Mouse (Mus musculus) forelimb bud, embryonic 11.5 days (tissue): ENCODE data around the gene Bdkrb2.

ENCODE experiments used
- DNase-seq: peaks from one replicate; pipeline ENCODE4 v3.0.0-alpha.2; 2012; ENCODE audit warnings: low read depth, low spot score

Gene Bdkrb2

DNA sequence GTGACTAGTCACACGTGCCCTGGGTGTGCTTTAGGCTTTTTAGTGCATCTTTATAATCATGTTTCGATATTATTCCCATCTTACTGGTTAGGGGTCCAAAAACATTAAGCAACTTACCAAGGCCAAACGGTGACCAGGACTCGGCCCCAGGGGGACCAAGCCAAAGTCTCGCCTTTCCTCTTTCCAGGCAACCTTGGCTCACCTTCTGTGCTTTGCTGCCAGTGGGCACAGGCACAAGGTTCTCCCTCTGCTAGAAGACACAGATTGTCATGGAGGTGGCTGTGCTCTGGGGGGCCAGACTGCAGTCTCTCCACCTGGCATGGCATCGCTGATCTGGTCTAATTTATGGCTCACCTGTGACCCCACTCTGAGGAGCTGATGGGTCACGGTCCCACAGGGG, 27.8 kb downstream of the Bdkrb2 start:
- DNase-seq: no peak

DNA sequence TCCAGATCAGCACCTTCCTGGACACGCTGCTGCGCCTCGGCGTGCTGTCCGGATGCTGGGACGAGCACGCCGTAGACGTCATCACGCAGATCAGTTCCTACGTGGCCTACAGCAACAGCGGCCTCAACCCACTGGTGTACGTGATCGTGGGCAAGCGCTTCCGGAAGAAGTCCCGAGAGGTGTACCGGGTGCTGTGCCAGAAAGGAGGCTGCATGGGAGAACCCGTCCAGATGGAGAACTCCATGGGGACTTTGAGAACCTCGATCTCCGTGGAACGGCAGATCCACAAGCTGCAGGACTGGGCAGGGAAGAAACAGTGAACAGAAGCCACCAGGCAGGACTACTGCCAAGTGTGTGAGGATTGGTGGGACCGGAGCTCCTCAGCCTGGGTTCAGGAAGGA, 29.3 kb downstream of the Bdkrb2 start:
- no peak for DNase-seq

DNA sequence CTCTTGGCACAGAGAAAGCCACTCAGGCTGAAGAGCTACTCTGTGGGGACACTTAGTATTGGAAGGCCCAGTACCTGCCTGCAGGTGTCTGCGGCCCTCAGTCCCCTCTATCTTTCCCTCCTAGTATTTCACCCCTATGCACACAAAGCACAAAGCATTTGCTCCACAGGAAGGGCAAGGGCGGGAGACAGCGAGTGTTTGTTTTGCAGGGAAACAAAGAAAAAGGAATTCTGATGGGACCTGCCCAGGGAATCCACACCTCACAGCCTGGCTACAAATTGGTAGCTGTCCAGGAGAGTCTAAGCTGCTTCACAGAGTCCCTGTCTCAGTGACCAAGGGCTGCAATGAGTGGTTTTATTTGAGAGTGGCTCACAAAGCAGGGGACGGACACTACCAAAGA, 30.4 kb downstream of the Bdkrb2 start:
- DNase-seq: no peak

DNA sequence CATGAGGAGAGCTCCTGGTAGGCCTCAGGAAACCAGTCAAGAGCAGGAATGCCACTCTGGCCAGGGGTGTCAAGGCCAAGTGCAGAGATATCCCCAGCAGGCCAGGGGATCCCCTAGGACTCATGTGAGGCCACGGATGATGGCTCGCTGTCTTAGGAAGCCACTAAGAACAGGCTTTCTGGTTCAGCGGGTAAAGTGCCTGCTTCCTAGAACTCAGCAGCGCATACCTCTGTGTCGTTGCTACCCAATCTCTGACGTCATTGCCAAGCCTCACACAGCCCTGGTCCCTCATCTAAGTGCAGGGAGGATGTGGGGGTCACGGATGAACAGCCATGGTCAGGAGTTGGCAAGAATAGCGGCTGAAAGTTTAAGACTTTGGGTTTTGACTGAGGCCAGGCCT, 34.1 kb downstream of the Bdkrb2 start:
- DNase-seq: no peak

DNA sequence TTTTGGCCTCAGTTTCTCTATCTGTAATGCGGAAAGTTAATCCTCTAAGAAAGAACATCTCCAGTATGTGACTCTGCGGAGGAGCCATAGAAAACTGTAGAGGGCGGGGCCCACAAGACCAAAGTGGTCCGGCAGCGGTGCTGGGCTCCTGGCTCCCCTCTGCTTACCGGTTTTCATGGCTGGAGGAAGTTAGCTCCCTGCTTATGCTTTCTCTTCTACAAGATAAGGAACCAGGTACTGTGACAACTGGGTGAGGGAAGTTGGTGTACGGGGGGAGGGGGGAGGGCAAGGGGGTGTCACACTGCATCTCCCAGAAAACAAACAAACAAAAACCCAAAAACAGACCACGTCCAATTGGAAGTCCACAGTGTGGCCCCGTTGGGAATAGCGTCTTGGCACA, 35.5 kb downstream of the Bdkrb2 start:
- DNase-seq: no peak

DNA sequence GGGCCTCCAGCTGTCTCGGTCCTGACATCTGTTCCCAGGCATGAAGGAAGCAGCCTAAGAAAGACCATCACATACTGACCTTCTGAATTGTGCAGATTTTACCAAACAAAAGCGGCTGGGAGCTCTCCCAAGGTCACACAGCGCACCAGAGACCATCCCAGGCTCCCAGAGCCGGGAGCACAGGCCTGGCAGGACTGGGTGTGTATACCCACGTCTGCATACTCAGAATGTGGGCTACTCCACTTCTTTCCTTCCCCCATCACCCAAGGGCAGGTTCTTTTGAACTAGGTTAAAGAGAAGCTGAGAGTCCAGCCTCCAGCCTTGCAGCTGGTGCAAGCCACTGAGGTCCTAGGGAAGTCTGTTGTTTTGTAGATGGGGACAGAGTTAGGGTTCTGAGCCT, 36.1 kb downstream of the Bdkrb2 start:
- DNase-seq: no peak

DNA sequence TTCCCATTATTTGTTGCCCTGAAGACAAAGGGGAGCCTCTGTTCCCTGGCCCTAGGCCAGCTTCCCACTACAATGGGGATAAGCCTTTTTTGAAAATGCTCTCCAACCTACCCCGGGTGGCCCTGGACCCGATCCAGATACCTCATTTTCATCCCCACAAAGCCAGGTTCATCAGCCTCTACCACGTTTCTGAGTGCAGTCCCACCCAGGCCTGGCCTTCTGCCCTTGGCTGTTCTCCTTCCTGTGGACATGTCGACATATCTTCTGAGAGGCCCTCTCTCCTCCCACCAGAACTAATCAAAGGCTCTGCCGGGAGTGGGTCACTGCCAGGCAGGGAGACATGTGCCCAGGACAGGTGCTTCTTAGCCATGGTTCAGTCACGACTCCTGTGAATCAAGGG, 38.6 kb downstream of the Bdkrb2 start:
- DNase-seq: no peak

DNA sequence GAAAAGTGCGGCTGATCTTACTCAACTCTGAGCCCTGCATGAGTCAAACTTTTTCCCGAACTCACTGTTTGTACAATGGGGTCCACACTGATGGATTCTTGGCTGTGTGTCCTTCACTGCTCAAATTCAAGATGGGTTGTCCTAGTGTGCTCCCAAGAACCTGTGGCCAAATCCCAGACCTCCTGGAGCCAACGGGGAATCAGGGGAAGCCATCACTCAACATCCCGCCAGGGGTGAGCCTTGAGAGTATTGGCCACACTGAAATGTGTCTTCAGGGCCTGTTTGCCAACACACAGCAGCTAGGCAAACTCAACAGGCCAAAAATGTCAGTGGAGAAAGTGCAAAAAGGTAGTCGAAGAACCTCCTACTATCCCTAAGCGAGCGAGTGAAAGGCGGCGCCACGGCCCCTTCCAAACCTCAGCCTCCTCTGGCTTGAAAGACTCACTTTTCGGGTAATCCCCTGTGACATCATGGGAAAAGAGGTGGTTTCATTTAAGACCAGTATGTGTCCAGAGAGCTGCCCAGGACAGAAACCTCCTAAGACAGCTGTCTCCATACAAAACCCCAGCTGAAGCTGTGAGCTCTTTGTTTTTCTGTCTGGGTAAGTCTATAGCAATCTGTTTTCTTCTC, 39.7 kb downstream of the Bdkrb2 start, which contains the start of gene Bdkrb1:
Gene Bdkrb1, plus strand, starts transcription at position 505 of the 630 bp plus-strand sequence.
- DNase-seq: no peak

DNA sequence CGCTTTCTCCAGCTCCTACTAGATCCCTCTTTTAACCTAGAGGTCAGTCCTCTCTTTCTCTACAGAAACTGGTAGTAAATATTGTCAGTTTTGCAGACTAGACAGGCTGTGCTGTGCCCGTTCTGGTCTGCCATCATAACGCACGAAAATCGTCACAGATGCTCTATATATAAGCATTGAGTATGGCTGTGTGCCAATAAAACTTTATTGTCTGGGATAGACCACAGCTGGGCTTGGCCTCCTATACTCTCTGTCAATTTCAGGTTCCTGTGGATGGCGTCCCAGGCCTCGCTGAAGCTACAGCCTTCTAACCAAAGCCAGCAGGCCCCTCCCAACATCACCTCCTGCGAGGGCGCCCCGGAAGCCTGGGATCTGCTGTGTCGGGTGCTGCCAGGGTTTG, 40.9 kb downstream of the Bdkrb2 start:
- DNase-seq: no peak

DNA sequence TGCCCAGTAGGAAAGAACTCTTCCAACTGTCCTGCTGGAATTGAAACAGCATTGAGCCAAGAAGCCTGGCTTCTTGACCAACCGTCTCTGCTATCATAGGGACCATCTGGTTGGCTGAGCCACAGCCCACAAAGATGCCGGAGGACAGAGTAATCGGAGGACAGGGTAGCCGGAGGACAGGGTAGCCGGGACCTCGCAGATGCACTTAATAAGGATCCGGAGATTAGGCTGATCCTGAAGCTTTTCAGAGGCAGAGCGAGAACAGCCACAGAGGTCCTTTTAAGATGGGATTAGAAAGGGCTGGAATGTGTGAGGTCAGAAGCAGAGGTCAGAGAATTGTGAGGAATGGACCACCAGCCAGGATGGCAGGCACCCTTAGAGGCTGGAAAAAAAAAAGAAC, 42.2 kb downstream of the Bdkrb2 start:
- DNase-seq: no peak

DNA sequence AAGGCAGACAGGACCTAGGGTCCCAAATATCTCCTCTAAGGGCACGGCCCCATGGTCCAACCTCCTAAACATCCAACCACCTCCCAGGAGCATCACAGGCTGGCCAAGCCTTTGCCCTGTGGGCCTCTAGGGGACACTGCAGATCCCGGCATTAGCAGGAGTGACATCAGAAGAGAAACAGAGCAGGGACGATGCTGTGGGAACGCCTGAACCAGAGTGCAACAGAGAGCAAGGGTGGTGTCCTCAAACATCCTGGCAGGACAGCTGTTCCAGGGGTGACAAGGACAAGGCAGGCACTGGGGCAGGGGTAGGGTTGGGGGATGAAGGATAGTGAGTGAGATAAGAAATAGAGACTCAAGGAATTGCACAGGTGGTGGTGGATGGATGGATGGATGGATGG, 43.9 kb downstream of the Bdkrb2 start:
- no peak for DNase-seq

DNA sequence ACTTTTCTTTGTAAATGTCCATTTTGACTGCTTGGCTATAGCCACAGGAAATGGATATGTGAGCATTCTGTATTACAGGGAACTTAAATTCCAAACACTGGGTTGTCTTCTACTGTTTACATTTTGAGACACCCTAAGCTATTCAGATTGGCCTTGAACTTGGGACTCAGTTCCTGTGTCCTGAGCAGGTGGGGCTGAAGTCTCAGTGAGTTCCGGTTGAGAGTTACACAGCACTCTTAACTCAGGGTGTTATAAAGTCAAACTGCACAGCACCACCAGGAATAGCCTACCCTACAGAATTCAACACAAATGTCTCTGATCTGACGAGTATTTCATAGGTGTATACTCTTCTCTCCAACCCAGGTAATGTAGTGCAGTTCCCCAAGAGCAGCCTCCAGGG, 48.0 kb downstream of the Bdkrb2 start:
- no peak for DNase-seq

DNA sequence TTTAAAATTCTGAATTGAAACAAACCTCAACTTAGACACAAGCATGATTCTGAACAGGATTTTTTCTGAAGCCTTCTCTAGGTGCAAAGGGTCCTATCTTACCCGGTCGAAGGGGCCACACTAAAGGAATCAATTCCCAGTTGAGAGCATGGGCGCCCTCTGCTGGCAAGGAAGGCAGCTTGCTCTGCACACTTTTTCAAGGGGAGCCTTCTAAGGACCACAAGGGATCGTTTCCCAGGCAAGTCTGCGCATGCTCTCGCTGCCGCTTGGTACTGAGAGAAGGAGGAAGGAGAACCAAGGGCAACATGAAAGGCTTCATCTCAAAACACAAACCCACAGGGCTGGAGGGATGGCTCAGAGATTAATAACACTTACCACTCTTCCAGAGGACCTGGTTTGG, 48.7 kb downstream of the Bdkrb2 start:
- peak; percentile 77 for DNase-seq

DNA sequence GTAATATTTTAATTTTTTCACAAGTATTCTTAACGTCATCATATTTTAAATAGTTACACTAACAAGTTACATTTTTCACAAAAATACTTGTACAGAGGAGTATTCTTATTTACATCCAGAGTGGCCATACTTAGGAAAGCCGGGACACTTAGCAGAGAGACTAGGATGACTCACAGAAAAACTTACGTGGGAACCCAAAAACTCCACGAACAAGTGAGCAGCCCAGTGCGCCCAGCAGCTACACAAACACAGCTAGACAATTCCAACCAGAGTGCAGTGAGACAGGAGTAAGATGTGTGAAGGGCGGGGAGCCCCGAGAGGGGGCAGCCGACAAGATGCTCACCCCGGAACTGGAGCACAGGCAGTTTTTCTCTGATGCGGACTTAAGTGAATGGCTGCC, 50.5 kb downstream of the Bdkrb2 start:
- no peak for DNase-seq

DNA sequence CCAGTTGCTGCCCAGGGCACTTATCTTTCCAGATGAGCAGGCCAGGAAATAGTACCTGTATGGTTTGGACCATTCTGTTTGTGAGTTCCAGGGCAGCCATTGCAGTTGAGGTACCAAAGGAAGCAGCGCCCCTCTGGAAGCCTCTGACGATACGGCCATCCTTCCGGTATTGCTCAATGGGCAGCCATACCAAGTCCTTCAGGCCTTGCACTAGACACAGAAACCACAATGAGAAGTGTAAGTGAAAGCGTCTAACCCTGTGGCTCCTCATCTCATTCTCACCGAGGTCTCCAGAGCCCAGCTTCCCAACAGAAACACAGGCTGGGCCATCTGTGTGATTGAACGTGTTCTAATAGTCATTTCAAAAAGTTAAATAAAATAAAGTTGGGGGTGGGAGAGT, 59.0 kb downstream of the Bdkrb2 start:
- DNase-seq: no peak

DNA sequence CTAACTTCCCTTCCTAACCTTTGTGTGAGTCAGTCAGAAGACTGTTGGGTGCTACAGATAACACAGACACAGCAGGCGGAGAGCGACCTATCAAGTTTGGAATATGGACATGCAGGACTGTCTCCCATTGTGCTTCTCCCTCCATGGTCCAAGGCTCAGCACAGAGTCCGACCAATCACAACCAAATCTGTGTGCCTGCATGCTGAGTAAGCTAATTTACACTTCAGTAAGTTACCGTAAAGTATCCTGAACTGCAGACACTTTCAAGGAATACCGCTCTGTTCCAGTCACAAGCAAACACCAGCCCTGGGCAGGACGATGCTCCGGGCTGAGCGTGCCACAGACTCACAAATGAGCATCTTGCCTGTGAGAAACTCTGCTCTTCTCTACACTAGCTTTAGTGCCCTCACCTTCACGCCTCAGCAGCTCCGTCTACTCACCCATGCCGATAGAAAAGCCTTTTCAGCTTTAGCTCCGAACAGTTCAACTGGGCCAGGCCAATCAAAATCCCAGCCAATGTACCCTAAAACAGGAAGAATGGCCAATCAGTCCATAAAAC, 60.0 kb downstream of the Bdkrb2 start:
- DNase-seq: no peak

DNA sequence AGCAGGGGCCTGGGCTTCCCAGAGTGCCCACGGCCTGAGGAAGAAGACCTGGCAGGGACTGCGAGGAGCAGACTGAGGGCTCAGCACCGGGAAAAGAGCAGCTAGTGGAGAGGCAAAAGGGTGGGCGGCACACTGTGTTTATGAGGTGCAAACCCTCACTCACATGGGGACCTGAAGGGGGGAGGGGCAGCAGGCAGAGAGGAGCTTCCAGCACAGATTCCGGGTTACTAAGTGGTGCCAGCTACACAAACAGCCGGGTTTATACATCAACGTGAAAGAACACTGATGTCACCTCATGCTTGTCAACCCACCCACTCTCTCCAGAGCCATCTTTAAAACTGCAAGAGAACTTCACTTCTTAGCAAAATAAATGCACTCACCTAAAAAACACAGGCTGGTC, 62.8 kb downstream of the Bdkrb2 start:
- no peak for DNase-seq

DNA sequence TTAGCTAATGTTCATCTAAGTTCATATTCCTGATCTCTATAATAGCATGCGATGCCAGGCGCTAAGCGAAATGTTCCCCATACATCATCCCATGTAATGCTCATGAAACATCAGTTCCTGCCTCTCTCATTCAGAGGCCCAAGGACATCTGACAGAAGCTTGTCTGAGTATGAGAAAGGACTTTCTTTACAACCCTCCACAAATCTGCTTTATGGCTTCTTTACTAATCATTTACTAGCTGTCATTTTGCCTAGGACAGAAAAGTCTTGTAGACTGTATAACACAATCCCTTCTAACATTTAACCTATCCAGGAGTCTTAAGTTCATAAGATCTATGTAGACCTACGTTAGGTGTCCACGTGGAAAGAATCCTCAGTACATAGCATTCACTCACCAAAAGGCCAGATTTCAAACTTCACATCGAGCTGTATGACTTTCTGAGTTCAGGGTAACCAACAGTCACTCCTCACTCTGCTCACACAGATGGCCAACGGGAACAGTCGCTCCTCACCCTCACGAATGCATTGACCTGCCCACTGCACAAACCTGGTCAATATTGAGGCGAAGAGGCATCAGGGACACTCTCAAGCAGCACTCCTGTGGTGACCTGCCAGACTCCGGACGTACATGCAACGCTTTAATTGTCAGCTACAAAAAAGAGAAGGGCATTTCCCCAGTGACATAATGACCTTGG, 71.5 kb downstream of the Bdkrb2 start:
- no peak for DNase-seq

DNA sequence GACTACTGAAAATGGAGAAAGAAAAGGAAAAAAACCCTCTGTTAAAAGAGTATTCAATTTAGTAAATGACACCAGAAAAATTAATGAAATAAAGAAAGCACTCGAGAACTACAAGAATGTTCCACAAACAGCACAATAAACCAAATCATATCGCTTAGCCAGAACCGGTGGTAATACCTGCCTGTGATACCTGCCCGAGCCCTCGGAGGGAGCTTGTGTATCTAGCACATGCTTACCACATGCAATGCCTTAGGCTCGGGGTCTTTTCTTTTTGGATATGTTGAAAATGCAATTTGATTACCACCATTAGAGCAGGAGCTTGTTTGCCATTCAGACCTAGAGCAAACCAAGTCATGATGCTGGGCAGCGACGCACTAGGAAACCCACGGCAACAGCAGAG, 73.5 kb downstream of the Bdkrb2 start:
- DNase-seq: no peak

DNA sequence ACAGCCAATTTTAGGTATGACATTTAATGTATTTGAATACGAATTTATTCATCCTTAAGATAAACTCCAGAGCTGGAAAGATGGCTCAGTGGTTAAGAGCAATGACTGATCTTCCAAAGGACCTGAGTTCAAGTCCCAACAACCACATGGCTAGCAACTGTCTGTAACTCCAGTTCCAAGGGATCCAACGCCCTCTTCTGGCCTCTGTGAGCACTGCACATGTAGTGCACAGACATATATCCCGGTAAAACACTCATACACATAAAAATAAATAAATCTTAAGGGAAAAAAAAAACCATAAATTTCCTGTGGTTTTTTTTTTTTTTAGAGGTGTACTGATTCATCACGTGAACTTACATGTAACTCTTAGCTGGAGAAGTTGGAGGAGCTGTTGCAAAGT, 74.5 kb downstream of the Bdkrb2 start:
- DNase-seq: peak; percentile 0

DNA sequence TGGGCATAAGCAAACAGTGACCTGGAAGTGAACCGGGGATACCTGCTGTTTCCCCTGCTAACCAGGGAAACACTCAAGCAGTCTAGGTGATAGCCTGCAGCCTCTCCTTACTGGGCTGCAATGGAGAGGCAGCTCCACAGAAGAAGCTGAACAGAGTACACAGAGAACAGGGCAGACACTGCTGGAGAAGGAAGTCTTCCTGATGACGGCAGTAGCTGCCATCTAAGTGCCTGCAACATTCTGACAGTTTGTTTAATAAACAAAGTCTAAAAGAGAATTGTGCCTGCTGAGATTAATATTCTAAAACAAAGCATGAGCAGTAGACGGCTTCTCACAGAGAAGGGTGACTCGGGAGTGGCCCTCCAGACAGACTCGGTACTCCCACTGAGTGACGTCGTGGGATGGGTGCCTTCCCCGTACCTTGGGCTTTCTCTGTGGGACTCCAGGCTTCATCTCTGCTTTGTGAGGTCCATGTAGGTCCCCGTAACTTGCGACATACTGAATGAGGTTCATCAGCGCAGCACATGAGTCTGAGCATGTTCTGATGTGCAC, 79.8 kb downstream of the Bdkrb2 start:
- DNase-seq: no peak
